Mouse (Mus musculus): ENCODE measurements around the gene Ube2d1.

GRCm38 (mm10) chr10:71332376-71332775 lies 47.3 kb upstream of the Ube2d1 start:
- peak; percentile 69 for TF ChIP-seq CTCF (conservative IDR thresholded peaks at IDR 0.05; ENCODE audit: insufficient read depth, insufficient read length, low read depth, low read length)
- TF ChIP-seq POLR2A (IDR thresholded peaks at IDR 0.05; ENCODE audit: low read depth, low read length) = no peak
